Mouse (Mus musculus) liver, embryonic 15.5 days (tissue): Measurements from ENCODE around the gene Naf1. TPM values are rescaled to one million over a fixed set of nuclear protein-coding genes. Genes with fewer than 3 reads are reported as not detected.

Experiments
- ATAC-seq: fragments of 200-750 bp; cut with Nextera tagmentation; 2 replicates; pipeline ENCODE4 v1.8.0; 2017; ENCODE audit warnings: moderate number of reproducible peaks, mild to moderate bottlenecking, moderate library complexity; ENCODE audit not compliant: insufficient read depth
- H3K27ac ChIP-seq: fragments of 300-500 bp; sonication (generic); replicated peaks from 2 replicates; pipeline ENCODE4 v1.5.1; 2015; ENCODE audit warnings: mild to moderate bottlenecking, inconsistent platforms
- H3K27me3 ChIP-seq: fragments of 300-500 bp; sonication (generic); 2 replicates; pipeline ENCODE4 v1.6.1; 2015; ENCODE audit warnings: mild to moderate bottlenecking, inconsistent platforms
- H3K36me3 ChIP-seq: fragments of 300-500 bp; sonication (generic); replicated peaks from 2 replicates; pipeline ENCODE4 v1.6.1; 2015; ENCODE audit warnings: moderate library complexity, mild to moderate bottlenecking, inconsistent platforms
- H3K4me1 ChIP-seq: fragments of 300-500 bp; sonication (generic); replicated peaks from 2 replicates; pipeline ENCODE4 v1.6.1; 2015; ENCODE audit warnings: inconsistent platforms
- H3K4me2 ChIP-seq: fragments of 300-500 bp; sonication (generic); 2 replicates; pipeline ENCODE4 v1.6.1; 2015; ENCODE audit warnings: moderate library complexity, mild to moderate bottlenecking, inconsistent platforms
- H3K4me3 ChIP-seq: fragments of 300-500 bp; sonication (generic); replicated peaks from 2 replicates; pipeline ENCODE4 v1.5.1; 2015; ENCODE audit warnings: mild to moderate bottlenecking, inconsistent platforms
- H3K9ac ChIP-seq: fragments of 300-500 bp; sonication (generic); 2 replicates; pipeline ENCODE4 v1.6.1; 2015; ENCODE audit warnings: moderate library complexity, mild to moderate bottlenecking, inconsistent platforms
- H3K9me3 ChIP-seq: fragments of 300-500 bp; sonication (generic); replicated peaks from 2 replicates; pipeline ENCODE4 v1.6.1; 2016; ENCODE audit warnings: inconsistent platforms
- WGBS: fragments of 180-500 bp; shearing (Covaris S2); methylation state at CpG from one replicate; pipeline ENCODE4 v1.1.7; 2015; ENCODE audit warnings: mixed read lengths; ENCODE audit not compliant: insufficient replicate concordance; 5-methylcytosine and 5-hydroxymethylcytosine counted together
- polyA plus RNA-seq: library from polyadenylated mRNA; unstranded; fragments of >200 nt; fragmentation: Nextera tagmentation; extraction: Ambion mirVana; gene quantifications from 2 replicates; pipeline ENCODE4 v1.2.1, GENCODE M21; 2015

Naf1 gene
- polyA plus RNA-seq = 1.1 and 1.2 TPM in 2 replicates

DNA sequence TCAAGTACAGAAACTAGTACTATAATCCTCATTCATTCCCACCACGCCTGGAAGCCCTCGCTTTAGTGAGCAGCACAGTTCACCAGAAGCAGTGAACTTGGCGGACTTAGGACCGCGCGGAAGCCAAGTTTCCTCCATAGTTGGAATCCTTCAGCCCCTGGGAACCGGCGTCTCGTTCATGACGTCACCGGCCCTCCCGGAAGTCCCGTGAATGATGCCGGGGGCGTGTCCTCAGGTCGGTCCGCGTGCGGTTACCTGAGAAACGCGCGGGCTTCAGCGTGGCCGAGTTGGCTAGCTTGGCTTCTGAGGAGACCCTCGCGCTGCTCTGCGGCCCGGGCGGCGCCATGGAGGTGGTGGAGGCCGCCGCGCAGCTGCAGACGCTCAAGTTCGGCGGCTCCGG lies at the start of gene Naf1:
Naf1 (plus strand) TSS at position 195 of the 400 bp plus-strand sequence.
- ATAC-seq = peak; percentile 85

DNA sequence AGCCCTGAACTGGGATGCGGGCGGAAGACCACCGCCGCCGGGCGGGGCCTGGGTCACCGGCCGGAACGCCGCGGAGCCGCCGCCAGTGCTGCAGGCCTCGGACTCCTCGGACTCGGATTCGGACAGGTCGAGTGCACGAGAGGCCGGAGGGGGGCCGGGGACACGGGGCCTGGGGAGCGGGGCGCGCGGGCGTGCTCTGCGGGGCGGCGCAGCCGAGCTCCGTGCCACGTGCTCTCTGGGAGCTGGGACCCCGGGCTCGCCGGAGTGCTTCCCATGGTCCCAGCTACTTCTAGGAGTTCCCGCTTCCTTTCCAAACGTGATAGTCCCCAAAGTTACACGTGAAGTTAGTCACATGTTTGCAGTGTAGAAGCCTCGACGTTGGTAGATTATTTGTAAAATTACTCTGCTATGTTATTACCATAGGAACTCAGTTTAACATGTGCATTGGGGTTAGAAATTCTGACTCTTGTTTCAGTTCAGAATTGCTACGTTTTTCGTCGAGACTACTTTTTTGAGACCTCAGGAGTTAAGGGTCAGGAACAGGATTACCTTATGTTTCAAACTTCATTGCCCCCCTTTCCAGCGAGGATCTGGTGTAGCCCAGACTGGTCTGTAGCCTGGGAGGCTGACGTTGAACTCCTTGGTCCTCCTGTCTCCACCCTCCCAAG lies 1.0 kb downstream of the Naf1 start:
- H3K4me2 ChIP-seq = peak overlapping the region; percentile 92
- no peaks in the 10 kb centered on the region for H3K36me3 ChIP-seq
- peak overlapping the region; percentile 79 for H3K4me3 ChIP-seq
- no peaks in the 10 kb centered on the region for H3K27me3 ChIP-seq
- H3K4me1 ChIP-seq = peaks cover 17% of the 10 kb centered on the region
- peak overlapping the region; percentile 59 for H3K9ac ChIP-seq
- WGBS = under 1% methylated on average over 46 of the region's 46 CpGs
- H3K9me3 ChIP-seq = no peaks in the 10 kb centered on the region
- ATAC-seq = peak; percentile 53
- peak overlapping the region; percentile 48; the same call in 1 of the 2 replicates for H3K27ac ChIP-seq

More for the DNA sequence above, at the start of gene Naf1:
- H3K9ac ChIP-seq = peak within 1 kb of the TSS; percentile 60
- H3K27ac ChIP-seq = peak within 1 kb of the TSS; percentile 48; the same call in 1 of the 2 replicates
- H3K4me2 ChIP-seq = peak within 1 kb of the TSS; percentile 92
- no peaks in the 10 kb centered on the region for H3K36me3 ChIP-seq
- WGBS = under 1% methylated on average over 37 of the region's 37 CpGs
- H3K9me3 ChIP-seq = no peaks in the 10 kb centered on the region
- peaks cover 17% of the 10 kb centered on the region for H3K4me1 ChIP-seq
- no peaks in the 10 kb centered on the region for H3K27me3 ChIP-seq
- H3K4me3 ChIP-seq = peak within 1 kb of the TSS; percentile 79

DNA sequence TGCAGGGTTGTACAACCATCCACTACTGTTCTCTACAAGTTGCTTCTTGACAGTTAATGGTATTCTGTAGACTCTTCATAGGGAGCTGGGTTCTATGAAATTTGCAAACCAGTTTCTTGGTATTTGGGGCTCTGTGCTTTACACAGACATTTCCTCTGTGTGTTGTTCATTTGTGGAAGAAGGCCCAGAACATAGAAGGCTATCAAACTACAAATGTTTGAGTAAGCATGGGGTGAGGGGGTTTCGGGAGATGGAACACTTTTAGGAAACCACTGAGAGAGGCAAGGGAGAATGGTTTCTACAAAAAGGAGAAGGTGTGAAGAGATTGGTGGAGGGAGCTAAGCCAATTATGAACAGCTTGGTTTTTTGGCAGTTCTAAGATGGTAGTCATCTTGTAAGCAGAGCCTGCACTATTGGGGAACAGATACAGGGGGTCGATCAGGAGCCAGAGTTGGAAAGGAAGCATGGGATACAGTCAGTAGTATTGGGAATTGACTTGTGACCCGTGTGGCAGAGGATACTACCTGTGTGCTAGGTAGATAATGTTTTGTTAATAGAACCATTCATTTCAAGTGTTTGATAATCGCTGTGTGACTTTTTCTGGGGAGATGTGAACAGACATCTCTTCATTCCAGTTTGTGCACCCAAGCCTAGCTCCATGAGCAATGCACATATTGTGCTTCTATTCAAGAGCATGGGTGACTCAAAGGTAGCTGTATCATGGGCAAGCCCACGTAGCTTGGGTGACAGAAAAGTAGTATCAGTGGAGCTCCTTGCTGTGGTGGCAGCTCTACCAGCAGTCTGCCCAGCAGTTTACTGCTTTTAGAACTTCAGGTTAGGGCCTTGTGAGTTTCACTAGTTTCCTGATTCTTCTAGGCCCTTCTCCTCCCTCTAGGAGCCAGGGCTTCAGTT lies 1.8 kb downstream of the Naf1 start:
- Histone ChIP-seq H3K4me1 (peaks cover 17% of the 10 kb centered on the region), H3K27ac (peak overlapping the region; percentile 19; the same call in 1 of the 2 replicates), H3K9me3 (no peaks in the 10 kb centered on the region), H3K4me3 (peak overlapping the region; percentile 79), H3K9ac (0 out of 2 replicates have a peak overlapping the region, but pooled peaks have one; percentile 59), H3K36me3 (no peaks in the 10 kb centered on the region), H3K4me2 (peak overlapping the region; percentile 92), H3K27me3 (no peaks in the 10 kb centered on the region)
- WGBS = 30% methylated on average over 5 of the region's 5 CpGs
- ATAC-seq = no peak

DNA sequence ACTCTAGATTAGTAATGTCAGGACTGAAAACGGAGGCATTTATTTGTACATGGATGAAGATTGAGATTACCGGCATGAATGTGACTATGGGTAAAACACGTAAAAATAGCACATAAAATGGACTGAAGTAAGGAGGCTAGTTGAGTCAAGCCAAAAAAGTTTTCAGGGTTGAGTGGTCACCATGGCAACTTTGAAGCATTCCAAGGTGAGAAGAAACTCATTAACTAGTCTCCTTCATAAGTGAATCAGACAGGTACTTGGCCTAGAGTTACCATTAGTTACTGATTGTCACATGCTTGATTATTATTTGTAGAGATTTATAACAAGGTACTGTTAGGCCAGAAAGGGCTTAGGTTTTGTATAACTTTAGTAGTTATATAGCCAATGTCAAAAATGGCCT lies 3.7 kb downstream of the Naf1 start:
- H3K4me2 ChIP-seq = no peak overlapping the region
- H3K36me3 ChIP-seq = no peaks in the 10 kb centered on the region
- ATAC-seq = no peak
- no peaks in the 10 kb centered on the region for H3K27me3 ChIP-seq
- H3K4me3 ChIP-seq = no peak overlapping the region
- no peak overlapping the region for H3K9ac ChIP-seq
- H3K27ac ChIP-seq = no peak overlapping the region
- no peaks in the 10 kb centered on the region for H3K9me3 ChIP-seq
- H3K4me1 ChIP-seq = peaks cover 17% of the 10 kb centered on the region
- 84% methylated on average over 3 of the region's 3 CpGs for WGBS

DNA sequence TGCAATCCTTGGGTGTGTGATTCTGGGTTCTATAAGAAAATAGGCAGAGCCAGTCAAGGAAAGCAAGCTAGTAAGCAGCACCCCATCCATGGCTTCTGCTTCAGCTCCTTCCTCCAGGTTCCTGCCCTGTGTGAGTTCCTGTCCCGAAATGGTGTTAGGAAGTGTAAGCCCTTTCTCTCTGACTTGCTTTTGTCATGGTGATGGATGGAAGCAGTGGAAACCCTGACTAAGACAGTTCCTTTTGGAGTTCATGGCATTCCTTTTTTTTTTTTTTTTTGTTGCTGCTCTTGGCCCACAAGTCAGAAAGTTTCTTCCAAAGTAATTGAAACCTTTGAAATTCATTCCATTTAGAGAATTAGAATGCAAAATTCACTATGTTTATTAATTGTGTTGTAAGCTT lies 5.1 kb downstream of the Naf1 start:
- no peak for ATAC-seq
- Histone ChIP-seq H3K27me3 (no peaks in the 10 kb centered on the region), H3K4me2 (no peak overlapping the region), H3K4me1 (peaks cover 15% of the 10 kb centered on the region), H3K27ac (no peak overlapping the region), H3K9me3 (no peaks in the 10 kb centered on the region), H3K4me3 (no peak overlapping the region), H3K36me3 (no peaks in the 10 kb centered on the region), H3K9ac (no peak overlapping the region)
- WGBS = 69% methylated on average over 1 of the region's 1 CpGs

DNA sequence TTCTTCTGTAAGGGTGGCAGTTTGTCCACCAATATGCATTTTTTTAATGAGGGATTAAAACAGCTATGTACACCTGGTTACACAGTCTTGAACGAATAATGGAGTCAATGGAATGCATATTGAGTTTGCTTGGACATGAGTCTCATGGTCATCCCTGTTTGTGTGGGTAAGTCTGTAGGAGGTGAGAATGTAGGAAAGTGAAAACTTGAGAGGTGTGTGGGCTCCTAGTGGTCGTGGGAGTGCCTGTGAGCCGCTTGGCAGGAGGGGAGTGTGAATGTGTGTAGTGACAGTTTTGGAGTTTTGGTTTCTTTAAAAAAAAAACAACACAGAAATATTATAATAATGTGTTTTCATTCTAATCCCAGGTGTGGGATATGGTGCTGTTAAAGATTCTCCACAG lies 7.7 kb downstream of the Naf1 start:
- 67% methylated on average over 3 of the region's 3 CpGs for WGBS
- no peaks in the 10 kb centered on the region for H3K27me3 ChIP-seq
- no peak for ATAC-seq
- H3K36me3 ChIP-seq = no peaks in the 10 kb centered on the region
- H3K27ac ChIP-seq = no peak overlapping the region
- H3K9me3 ChIP-seq = no peaks in the 10 kb centered on the region
- no peaks in the 10 kb centered on the region for H3K4me1 ChIP-seq
- H3K4me3 ChIP-seq = no peak overlapping the region
- no peak overlapping the region for H3K9ac ChIP-seq
- H3K4me2 ChIP-seq = no peak overlapping the region

DNA sequence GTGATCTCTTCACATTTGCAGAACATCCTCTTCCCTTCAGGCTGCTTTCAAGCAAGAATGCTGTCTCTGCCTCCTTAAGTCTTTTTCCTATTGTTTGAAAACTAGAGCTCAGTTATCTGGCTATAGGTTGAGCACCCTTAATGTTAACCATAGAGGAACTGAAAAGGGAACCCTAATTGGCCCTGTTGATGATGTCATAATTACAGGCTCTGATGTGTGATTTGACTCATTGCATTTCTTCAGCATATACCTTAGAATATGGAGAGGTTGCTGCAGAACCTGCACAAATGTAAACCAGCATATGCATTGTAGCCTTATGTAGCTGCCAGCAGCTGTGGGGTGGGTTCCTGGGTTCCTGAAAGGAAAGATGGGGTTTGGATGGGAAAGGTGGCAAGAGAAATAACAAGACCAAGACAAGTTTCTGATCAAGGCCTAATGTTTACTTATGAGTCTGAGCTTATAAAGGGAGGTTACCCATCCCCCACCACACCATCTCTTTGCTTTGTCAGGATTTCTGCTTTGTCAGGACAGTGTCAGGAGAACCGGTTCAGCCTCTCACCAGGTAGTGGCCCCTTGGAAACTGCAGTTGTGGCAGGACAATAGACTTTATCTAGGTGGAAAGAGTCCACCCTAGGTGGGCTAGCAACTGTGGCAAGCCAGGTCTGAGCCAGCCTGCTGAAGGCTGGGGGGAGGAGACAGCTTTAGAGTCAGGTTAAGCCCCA lies 9.4 kb downstream of the Naf1 start:
- no peak overlapping the region for H3K4me2 ChIP-seq
- H3K36me3 ChIP-seq = no peaks in the 10 kb centered on the region
- H3K27ac ChIP-seq = no peak overlapping the region
- H3K27me3 ChIP-seq = no peaks in the 10 kb centered on the region
- H3K9me3 ChIP-seq = no peaks in the 10 kb centered on the region
- H3K9ac ChIP-seq = no peak overlapping the region
- whole genome bisulfite sequencing = 39% methylated on average over 1 of the region's 1 CpGs
- no peak overlapping the region for H3K4me3 ChIP-seq
- no peak for ATAC-seq
- H3K4me1 ChIP-seq = no peaks in the 10 kb centered on the region

DNA sequence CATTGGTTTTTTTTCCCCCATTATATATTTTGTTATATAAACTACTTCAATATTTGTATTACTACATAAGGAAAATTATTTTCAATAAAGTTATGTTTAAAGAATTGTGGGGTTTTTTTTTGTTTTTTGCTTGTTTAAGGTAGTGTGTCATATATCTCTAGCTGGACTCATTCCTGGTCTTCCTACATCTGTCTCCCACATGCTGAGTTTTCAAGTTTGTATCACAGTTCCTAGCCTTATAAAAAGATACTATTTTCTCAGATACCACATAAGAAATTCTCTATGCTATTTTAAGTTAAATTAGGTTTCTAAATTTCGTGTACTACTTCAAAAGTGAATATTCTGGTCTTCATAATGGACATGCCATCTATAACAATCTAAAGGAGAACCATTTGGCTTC lies 23.8 kb downstream of the Naf1 start:
- H3K27me3 ChIP-seq = no peaks in the 10 kb centered on the region
- no peaks in the 10 kb centered on the region for H3K4me1 ChIP-seq
- no peaks in the 10 kb centered on the region for H3K9me3 ChIP-seq
- no peak overlapping the region for H3K9ac ChIP-seq
- ATAC-seq = no peak
- no peak overlapping the region for H3K4me2 ChIP-seq
- no peak overlapping the region for H3K27ac ChIP-seq
- 37% methylated on average over 1 of the region's 1 CpGs for WGBS
- no peaks in the 10 kb centered on the region for H3K36me3 ChIP-seq
- no peak overlapping the region for H3K4me3 ChIP-seq

DNA sequence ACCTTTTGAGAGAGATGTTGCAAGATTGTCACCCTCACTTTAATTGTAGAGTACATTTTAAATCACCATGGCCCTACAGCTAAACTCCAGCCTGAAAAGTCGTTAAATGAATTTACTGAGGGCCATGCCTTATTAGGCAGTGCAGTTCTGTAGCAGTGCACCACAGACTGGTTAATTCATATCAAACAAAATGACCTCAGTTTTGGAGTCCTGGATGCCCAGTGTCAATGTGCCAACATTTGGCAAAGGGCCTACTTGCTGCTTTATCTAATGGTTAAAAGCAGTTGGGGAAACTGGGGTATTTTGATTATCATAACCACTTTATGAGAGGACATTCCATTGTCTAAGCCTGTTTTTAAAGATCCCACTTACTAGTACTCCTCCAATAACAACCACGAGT lies 31.9 kb downstream of the Naf1 start:
- Histone ChIP-seq H3K4me2 (no peak overlapping the region), H3K27me3 (no peaks in the 10 kb centered on the region), H3K4me1 (no peaks in the 10 kb centered on the region), H3K9ac (no peak overlapping the region), H3K9me3 (no peaks in the 10 kb centered on the region), H3K4me3 (no peak overlapping the region), H3K36me3 (no peaks in the 10 kb centered on the region), H3K27ac (no peak overlapping the region)
- 65% methylated on average over 2 of the region's 2 CpGs for WGBS
- ATAC-seq = no peak

DNA sequence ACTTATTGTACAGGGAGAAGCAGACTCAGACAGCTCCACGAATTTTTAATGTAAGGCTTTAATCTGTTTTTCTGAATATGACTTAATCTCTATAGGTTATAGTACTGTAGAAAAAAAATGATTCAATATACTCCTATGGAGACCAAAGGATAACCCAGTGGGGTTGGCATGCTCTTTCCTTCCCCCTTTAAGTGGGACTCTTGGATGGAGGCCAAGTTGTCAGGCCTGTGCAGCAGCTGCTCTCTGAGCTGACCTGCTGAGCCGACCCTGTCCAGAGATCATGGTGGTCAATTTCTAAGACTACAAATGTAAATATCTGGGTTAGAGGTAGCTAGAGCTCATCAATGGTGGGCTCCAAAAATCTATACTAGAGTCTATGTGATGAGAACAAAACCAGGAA lies 45.0 kb downstream of the Naf1 start:
- Histone ChIP-seq H3K27ac (no peak overlapping the region), H3K27me3 (no peaks in the 10 kb centered on the region), H3K9me3 (no peaks in the 10 kb centered on the region), H3K4me3 (no peak overlapping the region), H3K9ac (no peak overlapping the region), H3K4me1 (no peaks in the 10 kb centered on the region), H3K36me3 (no peaks in the 10 kb centered on the region), H3K4me2 (no peak overlapping the region)
- no peak for ATAC-seq
- 56% methylated on average over 2 of the region's 2 CpGs for WGBS

DNA sequence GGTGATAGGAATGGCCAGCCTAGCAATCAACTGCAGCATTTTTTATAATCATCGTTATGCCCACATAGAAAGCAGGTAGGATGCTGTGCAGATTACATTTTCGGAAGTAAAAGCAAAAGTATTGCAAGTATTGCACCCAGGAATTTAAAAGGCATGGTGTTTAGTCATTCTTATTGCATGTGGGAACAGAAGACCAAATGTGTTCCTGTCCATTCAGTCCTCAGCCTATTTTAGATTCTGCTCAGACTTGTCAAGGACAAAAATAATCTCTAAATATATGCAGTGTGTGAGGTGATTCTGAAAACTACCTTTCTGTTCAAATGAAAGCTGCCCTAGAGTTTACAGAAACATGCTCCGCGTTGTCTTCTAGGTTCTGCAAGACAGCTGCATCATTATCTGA lies 45.5 kb downstream of the Naf1 start:
- no peak for ATAC-seq
- H3K4me1 ChIP-seq = no peaks in the 10 kb centered on the region
- no peak overlapping the region for H3K9ac ChIP-seq
- no peak overlapping the region for H3K27ac ChIP-seq
- H3K4me2 ChIP-seq = no peak overlapping the region
- H3K4me3 ChIP-seq = no peak overlapping the region
- H3K9me3 ChIP-seq = no peaks in the 10 kb centered on the region
- no peaks in the 10 kb centered on the region for H3K36me3 ChIP-seq
- no peaks in the 10 kb centered on the region for H3K27me3 ChIP-seq
- WGBS = 79% methylated on average over 4 of the region's 4 CpGs
